Mouse (Mus musculus): Measurements from ENCODE around the gene Cdk2ap1. TPM values are rescaled to one million over a fixed set of nuclear protein-coding genes. Genes with fewer than 3 reads are reported as not detected.
"Not testable (repeated sequence)": the region's sequence is repeated elsewhere in the genome, so short reads cannot be mapped to it uniquely, and the experiment has no call there.

Gene Cdk2ap1
- polyA plus RNA-seq (2016; fragmentation: Nextera tagmentation; extraction: Ambion mirVana), result 81.1 and 105 TPM in 2 replicates

GRCm38 (mm10) chr5:124362982-124363381 is at the start of gene Cdk2ap1:
Gene Cdk2ap1 (minus strand): TSS chr5:124363082.
- not testable (repeated sequence) for H3K36me3 ChIP-seq (replicated peaks); H3K4me1 ChIP-seq; H3K9me3 ChIP-seq; H3K9ac ChIP-seq; H3K27ac ChIP-seq; ATAC-seq (ENCODE audit: low FRiP score); H3K4me3 ChIP-seq (replicated peaks); H3K27me3 ChIP-seq; H3K4me2 ChIP-seq
- 94% methylated on average over 5 of the region's 5 CpGs for WGBS

GRCm38 (mm10) chr5:124412163-124412562 is 49.3 kb upstream of the Cdk2ap1 start:
- 91% methylated on average over 5 of the region's 5 CpGs for WGBS
- no peaks in the 10 kb centered on the region for H3K27me3 ChIP-seq
- peaks cover 52% of the 10 kb centered on the region for H3K36me3 ChIP-seq (replicated peaks)
- H3K9ac ChIP-seq, result no peak overlapping the region
- no peaks in the 10 kb centered on the region for H3K4me1 ChIP-seq
- H3K9me3 ChIP-seq, result no peaks in the 10 kb centered on the region
- H3K4me3 ChIP-seq (replicated peaks), result no peak overlapping the region
- ATAC-seq (ENCODE audit: low FRiP score), result no peak
- no peak overlapping the region for H3K4me2 ChIP-seq
- no peak overlapping the region for H3K27ac ChIP-seq

GRCm38 (mm10) chr5:124410808-124411207 is 47.9 kb upstream of the Cdk2ap1 start:
- no peaks in the 10 kb centered on the region for H3K4me1 ChIP-seq
- no peaks in the 10 kb centered on the region for H3K9me3 ChIP-seq
- no peak overlapping the region for H3K9ac ChIP-seq
- H3K27ac ChIP-seq, result no peak overlapping the region
- no peak for ATAC-seq (ENCODE audit: low FRiP score)
- H3K36me3 ChIP-seq (replicated peaks), result peaks cover 59% of the 10 kb centered on the region
- no peaks in the 10 kb centered on the region for H3K27me3 ChIP-seq
- no peak overlapping the region for H3K4me2 ChIP-seq
- no peak overlapping the region for H3K4me3 ChIP-seq (replicated peaks)
- WGBS, result 85% methylated on average over 3 of the region's 3 CpGs

GRCm38 (mm10) chr5:124393726-124394125 is 30.8 kb upstream of the Cdk2ap1 start:
- 95% methylated on average over 7 of the region's 7 CpGs for WGBS
- no peaks in the 10 kb centered on the region for H3K9me3 ChIP-seq
- H3K9ac ChIP-seq, result no peak overlapping the region
- H3K4me1 ChIP-seq, result no peaks in the 10 kb centered on the region
- H3K27me3 ChIP-seq, result no peaks in the 10 kb centered on the region
- peaks cover 84% of the 10 kb centered on the region for H3K36me3 ChIP-seq (replicated peaks)
- H3K27ac ChIP-seq, result no peak overlapping the region
- no peak for ATAC-seq (ENCODE audit: low FRiP score)
- no peak overlapping the region for H3K4me3 ChIP-seq (replicated peaks)
- H3K4me2 ChIP-seq, result no peak overlapping the region

GRCm38 (mm10) chr5:124392412-124392811 is 29.5 kb upstream of the Cdk2ap1 start:
- 97% methylated on average over 4 of the region's 4 CpGs for WGBS
- Histone ChIP-seq H3K4me3 (replicated peaks) (no peak overlapping the region), H3K4me1 (no peaks in the 10 kb centered on the region), H3K27me3 (no peaks in the 10 kb centered on the region), H3K36me3 (replicated peaks) (peaks cover 87% of the 10 kb centered on the region), H3K4me2 (no peak overlapping the region), H3K9ac (no peak overlapping the region), H3K27ac (no peak overlapping the region), H3K9me3 (no peaks in the 10 kb centered on the region)
- no peak for ATAC-seq (ENCODE audit: low FRiP score)

GRCm38 (mm10) chr5:124387932-124388331 is 25.1 kb upstream of the Cdk2ap1 start:
- no peaks in the 10 kb centered on the region for H3K9me3 ChIP-seq
- no peak overlapping the region for H3K4me3 ChIP-seq (replicated peaks)
- no peak overlapping the region for H3K9ac ChIP-seq
- no peak overlapping the region for H3K27ac ChIP-seq
- ATAC-seq (ENCODE audit: low FRiP score), result no peak
- no peak overlapping the region for H3K4me2 ChIP-seq
- no peaks in the 10 kb centered on the region for H3K4me1 ChIP-seq
- 79% methylated on average over 5 of the region's 5 CpGs for WGBS
- peaks cover 92% of the 10 kb centered on the region for H3K36me3 ChIP-seq (replicated peaks)
- no peaks in the 10 kb centered on the region for H3K27me3 ChIP-seq

GRCm38 (mm10) chr5:124380121-124380520 is 17.2 kb upstream of the Cdk2ap1 start:
- H3K9ac ChIP-seq, result no peak overlapping the region
- no peak overlapping the region for H3K27ac ChIP-seq
- ATAC-seq (ENCODE audit: low FRiP score), result no peak
- no peaks in the 10 kb centered on the region for H3K9me3 ChIP-seq
- WGBS, result 81% methylated on average over 1 of the region's 1 CpGs
- no peak overlapping the region for H3K4me2 ChIP-seq
- no peaks in the 10 kb centered on the region for H3K4me1 ChIP-seq
- no peaks in the 10 kb centered on the region for H3K27me3 ChIP-seq
- peaks cover 90% of the 10 kb centered on the region for H3K36me3 ChIP-seq (replicated peaks)
- H3K4me3 ChIP-seq (replicated peaks), result no peak overlapping the region

GRCm38 (mm10) chr5:124377149-124377548 is 14.3 kb upstream of the Cdk2ap1 start:
- H3K9me3 ChIP-seq, result no peaks in the 10 kb centered on the region
- H3K4me2 ChIP-seq, result no peak overlapping the region
- no peak overlapping the region for H3K4me3 ChIP-seq (replicated peaks)
- 91% methylated on average over 4 of the region's 4 CpGs for WGBS
- no peaks in the 10 kb centered on the region for H3K27me3 ChIP-seq
- no peak overlapping the region for H3K9ac ChIP-seq
- H3K36me3 ChIP-seq (replicated peaks), result peaks cover 86% of the 10 kb centered on the region
- no peak overlapping the region for H3K27ac ChIP-seq
- ATAC-seq (ENCODE audit: low FRiP score), result no peak
- H3K4me1 ChIP-seq, result no peaks in the 10 kb centered on the region

GRCm38 (mm10) chr5:124376401-124376800 is 13.5 kb upstream of the Cdk2ap1 start:
- ATAC-seq (ENCODE audit: low FRiP score), result no peak
- 98% methylated on average over 1 of the region's 1 CpGs for WGBS
- H3K4me1 ChIP-seq, result no peaks in the 10 kb centered on the region
- no peaks in the 10 kb centered on the region for H3K27me3 ChIP-seq
- H3K4me2 ChIP-seq, result no peak overlapping the region
- no peak overlapping the region for H3K4me3 ChIP-seq (replicated peaks)
- no peak overlapping the region for H3K9ac ChIP-seq
- H3K27ac ChIP-seq, result no peak overlapping the region
- H3K9me3 ChIP-seq, result no peaks in the 10 kb centered on the region
- H3K36me3 ChIP-seq (replicated peaks), result peaks cover 87% of the 10 kb centered on the region

GRCm38 (mm10) chr5:124374298-124374697 is 11.4 kb upstream of the Cdk2ap1 start:
- H3K36me3 ChIP-seq (replicated peaks), result peaks cover 86% of the 10 kb centered on the region
- no peaks in the 10 kb centered on the region for H3K4me1 ChIP-seq
- no peaks in the 10 kb centered on the region for H3K9me3 ChIP-seq
- H3K4me3 ChIP-seq (replicated peaks), result no peak overlapping the region
- H3K27ac ChIP-seq, result no peak overlapping the region
- H3K27me3 ChIP-seq, result no peaks in the 10 kb centered on the region
- H3K4me2 ChIP-seq, result no peak overlapping the region
- 98% methylated on average over 7 of the region's 7 CpGs for WGBS
- no peak for ATAC-seq (ENCODE audit: low FRiP score)
- no peak overlapping the region for H3K9ac ChIP-seq

- Histone ChIP-seq H3K9me3 (no peaks in the 10 kb centered on the region), H3K9ac (no peak overlapping the region), H3K4me3 (replicated peaks) (no peak overlapping the region), H3K4me2 (no peak overlapping the region), H3K36me3 (replicated peaks) (peaks cover 36% of the 10 kb centered on the region), H3K4me1 (no peaks in the 10 kb centered on the region; the same call in 1 of the 2 replicates), H3K27me3 (no peaks in the 10 kb centered on the region), H3K27ac (no peak overlapping the region)
- WGBS, result 90% methylated on average over 3 of the region's 3 CpGs
- no peak for ATAC-seq (ENCODE audit: low FRiP score)
Measured at GRCm38 (mm10) chr5:124366721-124367120, 3.8 kb upstream of the Cdk2ap1 start.

GRCm38 (mm10) chr5:124365754-124366153 is 2.9 kb upstream of the Cdk2ap1 start:
- ATAC-seq (ENCODE audit: low FRiP score), result no peak
- no peaks in the 10 kb centered on the region for H3K27me3 ChIP-seq
- no peaks in the 10 kb centered on the region; the same call in 1 of the 2 replicates for H3K4me1 ChIP-seq
- WGBS, result 93% methylated on average over 2 of the region's 2 CpGs
- H3K9ac ChIP-seq, result no peak overlapping the region
- H3K36me3 ChIP-seq (replicated peaks), result peaks cover 26% of the 10 kb centered on the region
- no peaks in the 10 kb centered on the region for H3K9me3 ChIP-seq
- H3K4me3 ChIP-seq (replicated peaks), result no peak overlapping the region
- no peak overlapping the region for H3K27ac ChIP-seq
- H3K4me2 ChIP-seq, result no peak overlapping the region

GRCm38 (mm10) chr5:124364173-124364918 is 1.5 kb upstream of the Cdk2ap1 start:
- Histone ChIP-seq H3K4me1 (no peaks in the 10 kb centered on the region; the same call in 1 of the 2 replicates), H3K36me3 (replicated peaks) (peaks cover 14% of the 10 kb centered on the region), H3K4me3 (replicated peaks) (no peak overlapping the region), H3K27me3 (no peaks in the 10 kb centered on the region), H3K9me3 (no peaks in the 10 kb centered on the region), H3K4me2 (no peak overlapping the region), H3K9ac (no peak overlapping the region), H3K27ac (peak overlapping the region; percentile 25; the same call in 1 of the 2 replicates)
- 88% methylated on average over 6 of the region's 6 CpGs for WGBS
- ATAC-seq (ENCODE audit: low FRiP score), result no peak

Data from forebrain, embryonic 12.5 days (tissue).